Mouse (Mus musculus): ENCODE results near the gene Gm3604.
"Not testable (repeated sequence)": the region's sequence is repeated elsewhere in the genome, so short reads cannot be mapped to it uniquely, and the experiment has no call there.

Gene Gm3604

GRCm38 (mm10) chr13:62382952-62383351 is at the start of gene Gm3604:
Gene Gm3604 (minus strand): TSS chr13:62383177.
- DNase-seq (ENCODE audit: low spot score) = peak; percentile 47

- DNase-seq (ENCODE audit: low spot score) = not testable (repeated sequence)
Measured at GRCm38 (mm10) chr13:62399206-62399605, 16.2 kb upstream of the Gm3604 start.

- DNase-seq (ENCODE audit: low spot score) = not testable (repeated sequence)
Measured at GRCm38 (mm10) chr13:62390076-62390620, 7.2 kb upstream of the Gm3604 start.

- DNase-seq (ENCODE audit: low spot score) = no peak
Measured at GRCm38 (mm10) chr13:62331786-62332185, 51.2 kb downstream of the Gm3604 start.

GRCm38 (mm10) chr13:62331381-62331780 is 51.6 kb downstream of the Gm3604 start:
- no peak for DNase-seq (ENCODE audit: low spot score)

Data from ovary, postnatal 36 days (tissue).